Mouse (Mus musculus) forebrain, embryonic 13.5 days (tissue): ENCODE data around the gene Krtap12-1. TPM values are rescaled to one million over a fixed set of nuclear protein-coding genes. Genes with fewer than 3 reads are reported as not detected.
"Not testable (repeated sequence)": the region's sequence is repeated elsewhere in the genome, so short reads cannot be mapped to it uniquely, and the experiment has no call there.

ENCODE experiments used
- ATAC-seq: fragments of 200-750 bp; cut with Nextera tagmentation; 2 replicates; pipeline ENCODE4 v1.8.0; 2017
- H3K27ac ChIP-seq: fragments of 300-500 bp; sonication (generic); 2 replicates; pipeline ENCODE4 v1.5.1; 2015; ENCODE audit warnings: inconsistent platforms, mild to moderate bottlenecking, moderate library complexity
- H3K27me3 ChIP-seq: fragments of 300-500 bp; sonication (generic); 2 replicates; pipeline ENCODE4 v1.6.1; 2015; ENCODE audit warnings: mild to moderate bottlenecking, inconsistent platforms
- H3K36me3 ChIP-seq: fragments of 300-500 bp; sonication (generic); 2 replicates; pipeline ENCODE4 v1.6.1; 2015; ENCODE audit warnings: mild to moderate bottlenecking, inconsistent platforms; ENCODE audit not compliant: poor library complexity, severe bottlenecking
- H3K4me1 ChIP-seq: fragments of 300-500 bp; sonication (generic); 2 replicates; pipeline ENCODE4 v1.6.1; 2015; ENCODE audit warnings: inconsistent platforms
- H3K4me2 ChIP-seq: fragments of 300-500 bp; sonication (generic); 2 replicates; pipeline ENCODE4 v1.6.1; 2015; ENCODE audit warnings: inconsistent platforms, mild to moderate bottlenecking, moderate library complexity
- H3K4me3 ChIP-seq: fragments of 300-500 bp; sonication (generic); 2 replicates; pipeline ENCODE4 v1.5.1; 2015; ENCODE audit warnings: mild to moderate bottlenecking, inconsistent platforms
- H3K9ac ChIP-seq: fragments of 300-500 bp; sonication (generic); 2 replicates; pipeline ENCODE4 v1.6.1; 2015; ENCODE audit warnings: mild to moderate bottlenecking, inconsistent platforms
- H3K9me3 ChIP-seq: fragments of 300-500 bp; sonication (generic); replicated peaks from 2 replicates; pipeline ENCODE4 v1.6.1; 2016; ENCODE audit warnings: inconsistent platforms
- whole genome bisulfite sequencing: fragments of 180-500 bp; shearing (Covaris S2); methylation state at CpG from one replicate; pipeline ENCODE4 v1.1.7; 2015; 5-methylcytosine and 5-hydroxymethylcytosine counted together
- polyA plus RNA-seq: library from polyadenylated mRNA; unstranded; fragments of >200 nt; fragmentation: Nextera tagmentation; extraction: Ambion mirVana; gene quantifications from 2 replicates; pipeline ENCODE4 v1.2.1, GENCODE M21; 2015

Gene Krtap12-1
- polyA plus RNA-seq, 1 experiment from 2014 or later = not detected

- Histone ChIP-seq H3K27me3 (no peaks in the 10 kb centered on the region), H3K9me3 (peaks cover 14% of the 10 kb centered on the region), H3K9ac (no peak overlapping the region), H3K4me2 (no peak overlapping the region), H3K36me3 (no peaks in the 10 kb centered on the region), H3K4me1 (no peaks in the 10 kb centered on the region), H3K27ac (no peak overlapping the region), H3K4me3 (no peak overlapping the region)
- 86% methylated on average over 3 of the region's 3 CpGs for WGBS
- no peak for ATAC-seq
Observed at GRCm38 (mm10) chr10:77709831-77710230, 10.6 kb upstream of the Krtap12-1 start.

- not testable (repeated sequence) for H3K9ac ChIP-seq, H3K27me3 ChIP-seq, H3K36me3 ChIP-seq, H3K4me3 ChIP-seq, H3K4me1 ChIP-seq, H3K4me2 ChIP-seq, H3K27ac ChIP-seq, ATAC-seq
- H3K9me3 ChIP-seq = peaks cover 11% of the 10 kb centered on the region
Observed at GRCm38 (mm10) chr10:77711157-77711556, 9.2 kb upstream of the Krtap12-1 start, which contains the start of gene Gm10024. Gene Gm10024, plus strand, starts transcription at chr10:77711457.

GRCm38 (mm10) chr10:77713734-77714133 lies 6.7 kb upstream of the Krtap12-1 start:
- H3K4me3 ChIP-seq = no peak overlapping the region

GRCm38 (mm10) chr10:77715507-77715906 lies 4.9 kb upstream of the Krtap12-1 start, which contains the start of gene Gm10142:
Gene Gm10142, plus strand, starts transcription at chr10:77715807.
- WGBS = 85% methylated on average over 1 of the region's 1 CpGs
- Histone ChIP-seq H3K27ac (no peak within 1 kb of the TSS), H3K9ac (no peak within 1 kb of the TSS), H3K4me3 (no peak within 1 kb of the TSS), H3K27me3 (no peaks in the 10 kb centered on the region), H3K9me3 (peaks cover 9% of the 10 kb centered on the region), H3K4me2 (no peak within 1 kb of the TSS), H3K36me3 (no peaks in the 10 kb centered on the region), H3K4me1 (no peaks in the 10 kb centered on the region)
- no peak for ATAC-seq

More at GRCm38 (mm10) chr10:77713734-77714133, 6.7 kb upstream of the Krtap12-1 start:
- no peak overlapping the region for H3K9ac ChIP-seq
- 74% methylated on average over 4 of the region's 4 CpGs for WGBS
- peaks cover 5% of the 10 kb centered on the region; the same call in 1 of the 2 replicates for H3K9me3 ChIP-seq
- H3K27ac ChIP-seq = no peak overlapping the region
- no peaks in the 10 kb centered on the region for H3K4me1 ChIP-seq
- no peak for ATAC-seq
- H3K36me3 ChIP-seq = no peaks in the 10 kb centered on the region
- H3K27me3 ChIP-seq = no peaks in the 10 kb centered on the region
- H3K4me2 ChIP-seq = no peak overlapping the region

GRCm38 (mm10) chr10:77724855-77725254 lies 4.5 kb downstream of the Krtap12-1 start:
- Histone ChIP-seq H3K27me3 (no peaks in the 10 kb centered on the region; the same call in 1 of the 2 replicates), H3K9me3 (peaks cover 7% of the 10 kb centered on the region), H3K4me2 (no peak overlapping the region), H3K4me3 (no peak overlapping the region), H3K4me1 (no peaks in the 10 kb centered on the region), H3K27ac (no peak overlapping the region), H3K9ac (no peak overlapping the region), H3K36me3 (no peaks in the 10 kb centered on the region)
- 72% methylated on average over 8 of the region's 8 CpGs for WGBS
- no peak for ATAC-seq

GRCm38 (mm10) chr10:77726186-77726585 lies 5.8 kb downstream of the Krtap12-1 start, which contains the start of gene Gm10100:
Gene Gm10100, plus strand, starts transcription at chr10:77726486.
- 46% methylated on average over 3 of the region's 3 CpGs for WGBS
- H3K27me3 ChIP-seq = no peaks in the 10 kb centered on the region; the same call in 1 of the 2 replicates
- ATAC-seq = no peak
- no peaks in the 10 kb centered on the region for H3K36me3 ChIP-seq
- no peaks in the 10 kb centered on the region for H3K4me1 ChIP-seq
- H3K9me3 ChIP-seq = no peaks in the 10 kb centered on the region
- no peak within 1 kb of the TSS for H3K4me2 ChIP-seq
- H3K4me3 ChIP-seq = no peak within 1 kb of the TSS
- no peak within 1 kb of the TSS for H3K9ac ChIP-seq
- no peak within 1 kb of the TSS for H3K27ac ChIP-seq

GRCm38 (mm10) chr10:77728280-77728679 lies 7.9 kb downstream of the Krtap12-1 start:
- Histone ChIP-seq H3K36me3 (no peaks in the 10 kb centered on the region), H3K9ac (no peak overlapping the region), H3K9me3 (no peaks in the 10 kb centered on the region), H3K4me1 (no peaks in the 10 kb centered on the region), H3K27me3 (no peaks in the 10 kb centered on the region; the same call in 1 of the 2 replicates), H3K27ac (no peak overlapping the region), H3K4me3 (no peak overlapping the region), H3K4me2 (no peak overlapping the region)
- 72% methylated on average over 4 of the region's 4 CpGs for WGBS
- no peak for ATAC-seq

- H3K9ac ChIP-seq = no peak overlapping the region
- H3K9me3 ChIP-seq = no peaks in the 10 kb centered on the region; the same call in 1 of the 2 replicates
- no peak overlapping the region for H3K27ac ChIP-seq
- H3K27me3 ChIP-seq = no peaks in the 10 kb centered on the region; the same call in 1 of the 2 replicates
- 56% methylated on average over 4 of the region's 4 CpGs for WGBS
- H3K36me3 ChIP-seq = no peaks in the 10 kb centered on the region
- H3K4me1 ChIP-seq = no peaks in the 10 kb centered on the region
- no peak overlapping the region for H3K4me2 ChIP-seq
- no peak for ATAC-seq
- H3K4me3 ChIP-seq = no peak overlapping the region
Observed at GRCm38 (mm10) chr10:77729241-77729640, 8.8 kb downstream of the Krtap12-1 start.

GRCm38 (mm10) chr10:77735928-77736327 lies 15.5 kb downstream of the Krtap12-1 start:
- no peak for ATAC-seq
- Histone ChIP-seq H3K36me3 (no peaks in the 10 kb centered on the region), H3K27ac (no peak overlapping the region), H3K4me3 (no peak overlapping the region), H3K9me3 (no peaks in the 10 kb centered on the region; the same call in 1 of the 2 replicates), H3K9ac (no peak overlapping the region), H3K4me1 (no peaks in the 10 kb centered on the region), H3K27me3 (no peaks in the 10 kb centered on the region), H3K4me2 (no peak overlapping the region)
- WGBS = 96% methylated on average over 1 of the region's 1 CpGs

GRCm38 (mm10) chr10:77738929-77739328 lies 18.5 kb downstream of the Krtap12-1 start:
- Histone ChIP-seq H3K4me1 (no peaks in the 10 kb centered on the region), H3K4me3 (no peak overlapping the region), H3K4me2 (no peak overlapping the region), H3K36me3 (no peaks in the 10 kb centered on the region), H3K27me3 (no peaks in the 10 kb centered on the region), H3K9ac (no peak overlapping the region), H3K9me3 (no peaks in the 10 kb centered on the region; the same call in 1 of the 2 replicates), H3K27ac (no peak overlapping the region)
- 97% methylated on average over 4 of the region's 4 CpGs for WGBS
- ATAC-seq = no peak

GRCm38 (mm10) chr10:77741924-77742688 lies 21.7 kb downstream of the Krtap12-1 start, which contains the start of gene Gm18596:
Gene Gm18596, minus strand, starts transcription at chr10:77742638.
- ATAC-seq = not testable (repeated sequence)
- 42% methylated on average over 5 of the region's 5 CpGs for WGBS

GRCm38 (mm10) chr10:77750686-77751085 lies 30.3 kb downstream of the Krtap12-1 start:
- H3K4me3 ChIP-seq, H3K4me2 ChIP-seq, H3K27me3 ChIP-seq, H3K4me1 ChIP-seq, H3K27ac ChIP-seq, H3K36me3 ChIP-seq, H3K9me3 ChIP-seq, ATAC-seq, H3K9ac ChIP-seq: not testable (repeated sequence)
- WGBS = 88% methylated on average over 1 of the region's 1 CpGs

More at GRCm38 (mm10) chr10:77741924-77742688, 21.7 kb downstream of the Krtap12-1 start, which contains the start of gene Gm18596:
- H3K9ac ChIP-seq, H3K4me1 ChIP-seq, H3K4me3 ChIP-seq, H3K36me3 ChIP-seq, H3K4me2 ChIP-seq, H3K27me3 ChIP-seq, H3K9me3 ChIP-seq: not testable (repeated sequence)
- peak within 1 kb of the TSS; percentile 19; the same call in 1 of the 2 replicates for H3K27ac ChIP-seq
